Mouse (Mus musculus) midbrain, embryonic 14.5 days (tissue): ENCODE measurements at regions not wholly inside any gene's neighbourhood (a gene's known extent, or its start where the extent isn't known, plus 50 kb on each side); places are given as distances from the start of the nearest gene placed in this dataset.

ENCODE experiments used
- ATAC-seq: fragments of 200-750 bp; cut with Nextera tagmentation; 2 replicates; pipeline ENCODE4 v1.8.0; 2017; ENCODE audit warnings: moderate number of reproducible peaks, moderate library complexity; ENCODE audit not compliant: low FRiP score, low TSS enrichment
- DNase-seq: peaks from one replicate; pipeline ENCODE4 v3.0.0-alpha.2; 2015
- H3K27ac ChIP-seq: fragments of 300-500 bp; sonication (generic); replicated peaks from 2 replicates; pipeline ENCODE4 v1.5.1; 2014; ENCODE audit warnings: mild to moderate bottlenecking, low read depth, low read length, moderate library complexity
- H3K27me3 ChIP-seq: fragments of 300-500 bp; sonication (generic); 2 replicates; pipeline ENCODE4 v1.6.1; 2014; ENCODE audit warnings: low read length, control low read depth, mixed read lengths; ENCODE audit not compliant: control insufficient read depth, insufficient read depth
- H3K36me3 ChIP-seq: fragments of 300-500 bp; sonication (generic); 2 replicates; pipeline ENCODE4 v1.6.1; 2014; ENCODE audit warnings: low read length, control low read depth; ENCODE audit not compliant: control insufficient read depth, insufficient read depth
- H3K4me1 ChIP-seq: fragments of 300-500 bp; sonication (generic); 2 replicates; pipeline ENCODE4 v1.6.1; 2014; ENCODE audit warnings: mild to moderate bottlenecking, antibody characterized with exemption, low read length, control low read depth; ENCODE audit not compliant: control insufficient read depth, insufficient read depth
- H3K4me2 ChIP-seq: fragments of 300-500 bp; sonication (generic); 2 replicates; pipeline ENCODE4 v1.6.1; 2014; ENCODE audit warnings: mild to moderate bottlenecking, low read length, moderate library complexity
- H3K4me3 ChIP-seq: fragments of 300-500 bp; sonication (generic); replicated peaks from 2 replicates; pipeline ENCODE4 v1.5.1; 2014; ENCODE audit warnings: low read depth, low read length
- H3K9ac ChIP-seq: fragments of 300-500 bp; sonication (generic); replicated peaks from 2 replicates; pipeline ENCODE4 v1.6.1; 2014; ENCODE audit warnings: mild to moderate bottlenecking, low read length, moderate library complexity
- H3K9me3 ChIP-seq: fragments of 300-500 bp; sonication (generic); 2 replicates; pipeline ENCODE4 v1.6.1; 2016; ENCODE audit warnings: low read length, control low read depth, mixed read lengths; ENCODE audit not compliant: control insufficient read depth
- WGBS: fragments of 180-500 bp; shearing (Covaris S2); extraction: QIAGEN DNeasy Blood & Tissue Kit; methylation state at CpG from one replicate; pipeline ENCODE4 v1.1.7; 2014; 5-methylcytosine and 5-hydroxymethylcytosine counted together

GRCm38 (mm10) chr4:34337852-34338251 is 212.9 kb upstream of the Akirin2 start:
- ATAC-seq, result no peak
- H3K9me3 ChIP-seq, result no peaks in the 10 kb centered on the region
- no peaks in the 10 kb centered on the region for H3K36me3 ChIP-seq
- DNase-seq, result no peak
- H3K27me3 ChIP-seq, result no peaks in the 10 kb centered on the region
- H3K4me1 ChIP-seq, result peaks cover 9% of the 10 kb centered on the region
- no peak overlapping the region for H3K4me2 ChIP-seq
- WGBS, result 88% methylated on average over 13 of the region's 13 CpGs
- H3K27ac ChIP-seq, result peak overlapping the region; percentile 53
- H3K9ac ChIP-seq, result no peak overlapping the region
- no peak overlapping the region for H3K4me3 ChIP-seq

GRCm38 (mm10) chr4:34340057-34340456 is 210.7 kb upstream of the Akirin2 start:
- Histone ChIP-seq H3K27ac (no peak overlapping the region), H3K27me3 (no peaks in the 10 kb centered on the region), H3K4me2 (no peak overlapping the region), H3K4me1 (peaks cover 9% of the 10 kb centered on the region), H3K36me3 (no peaks in the 10 kb centered on the region), H3K9ac (no peak overlapping the region), H3K9me3 (no peaks in the 10 kb centered on the region), H3K4me3 (no peak overlapping the region)
- 93% methylated on average over 8 of the region's 8 CpGs for WGBS
- DNase-seq, result no peak
- no peak for ATAC-seq

- Histone ChIP-seq H3K27me3 (no peaks in the 10 kb centered on the region), H3K9me3 (no peaks in the 10 kb centered on the region), H3K36me3 (no peaks in the 10 kb centered on the region), H3K4me2 (no peak overlapping the region), H3K4me3 (no peak overlapping the region), H3K9ac (no peak overlapping the region), H3K4me1 (no peaks in the 10 kb centered on the region), H3K27ac (no peak overlapping the region; the same call in 1 of the 2 replicates)
- ATAC-seq (no peak), DNase-seq (peak; percentile 76)
- WGBS, result 63% methylated on average over 8 of the region's 8 CpGs
Measured at GRCm38 (mm10) chr4:34371281-34372032, 179.3 kb upstream of the Akirin2 start.

DNA sequence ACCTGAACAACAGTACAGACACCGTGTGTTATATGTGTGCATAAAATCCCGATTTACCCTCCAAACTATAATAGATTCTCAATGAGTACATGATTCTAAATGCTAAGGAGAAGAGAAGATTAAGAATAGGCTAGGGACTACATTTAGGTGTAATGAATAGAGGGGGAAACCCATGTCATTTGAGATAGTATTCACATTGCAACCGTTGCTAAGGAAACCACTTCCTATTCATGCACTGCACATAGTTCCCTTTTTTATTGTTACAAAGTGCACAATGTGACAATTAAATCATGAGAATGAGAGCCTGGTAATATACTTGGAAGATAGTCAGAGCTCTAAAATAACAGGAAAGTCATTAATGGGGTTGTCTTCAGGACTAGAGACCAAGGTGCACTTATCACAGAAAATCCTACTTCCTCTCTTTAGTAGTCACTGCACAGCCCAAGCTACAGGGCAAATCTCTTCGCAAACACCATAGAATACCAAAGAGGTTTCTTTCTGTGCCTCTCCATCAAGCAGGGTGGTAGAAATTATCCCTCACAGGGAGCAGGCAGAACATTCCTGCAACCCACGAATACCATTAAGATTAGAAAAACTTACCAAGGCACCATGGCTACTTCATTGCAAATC is 164.3 kb upstream of the Akirin2 start:
- Histone ChIP-seq H3K27ac (no peak overlapping the region), H3K4me3 (no peak overlapping the region), H3K4me2 (no peak overlapping the region), H3K27me3 (no peaks in the 10 kb centered on the region), H3K9me3 (no peaks in the 10 kb centered on the region), H3K4me1 (no peaks in the 10 kb centered on the region), H3K9ac (no peak overlapping the region), H3K36me3 (no peaks in the 10 kb centered on the region)
- 59% methylated on average over 5 of the region's 5 CpGs for WGBS
- no peak for ATAC-seq
- peak; percentile 40 for DNase-seq

GRCm38 (mm10) chr4:34391499-34391898 is 159.2 kb upstream of the Akirin2 start:
- H3K27ac ChIP-seq, result no peak overlapping the region
- no peak overlapping the region for H3K9ac ChIP-seq
- DNase-seq (peak; percentile 13), ATAC-seq (no peak)
- no peaks in the 10 kb centered on the region for H3K9me3 ChIP-seq
- no peaks in the 10 kb centered on the region for H3K4me1 ChIP-seq
- H3K4me2 ChIP-seq, result no peak overlapping the region
- 92% methylated on average over 5 of the region's 5 CpGs for WGBS
- H3K27me3 ChIP-seq, result no peaks in the 10 kb centered on the region
- H3K4me3 ChIP-seq, result no peak overlapping the region
- no peaks in the 10 kb centered on the region for H3K36me3 ChIP-seq

- no peaks in the 10 kb centered on the region for H3K27me3 ChIP-seq
- H3K4me1 ChIP-seq, result no peaks in the 10 kb centered on the region
- no peak overlapping the region for H3K4me3 ChIP-seq
- ATAC-seq (no peak), DNase-seq (no peak)
- WGBS, result 88% methylated on average over 2 of the region's 2 CpGs
- no peaks in the 10 kb centered on the region for H3K36me3 ChIP-seq
- no peaks in the 10 kb centered on the region for H3K9me3 ChIP-seq
- H3K27ac ChIP-seq, result no peak overlapping the region
- no peak overlapping the region for H3K9ac ChIP-seq
- no peak overlapping the region for H3K4me2 ChIP-seq
Measured at GRCm38 (mm10) chr4:34403061-34403460, 147.7 kb upstream of the Akirin2 start.

DNA sequence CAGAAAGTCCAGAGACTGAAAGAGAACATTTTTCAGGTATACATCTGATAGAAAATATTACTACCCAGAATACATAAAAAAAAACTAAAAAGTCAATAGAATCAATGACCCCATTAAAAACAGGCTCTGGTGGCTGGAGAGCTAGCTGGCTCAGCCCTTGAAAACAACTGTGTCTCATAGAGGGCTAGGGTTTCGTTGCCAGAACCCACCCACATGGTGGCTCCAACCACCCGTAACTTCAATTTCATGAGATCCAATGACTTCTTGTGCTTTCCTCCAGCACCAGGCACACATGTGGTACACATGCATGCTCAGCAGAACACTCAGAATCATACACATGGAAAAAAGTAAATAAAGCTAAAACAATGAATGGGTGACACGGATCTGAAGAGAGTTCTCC is 143.6 kb upstream of the Akirin2 start:
- Histone ChIP-seq H3K4me1 (no peaks in the 10 kb centered on the region), H3K4me2 (no peak overlapping the region), H3K27me3 (no peaks in the 10 kb centered on the region), H3K27ac (no peak overlapping the region), H3K36me3 (no peaks in the 10 kb centered on the region), H3K9ac (no peak overlapping the region), H3K9me3 (no peaks in the 10 kb centered on the region), H3K4me3 (no peak overlapping the region)
- 94% methylated on average over 3 of the region's 3 CpGs for WGBS
- ATAC-seq (no peak), DNase-seq (no peak)

DNA sequence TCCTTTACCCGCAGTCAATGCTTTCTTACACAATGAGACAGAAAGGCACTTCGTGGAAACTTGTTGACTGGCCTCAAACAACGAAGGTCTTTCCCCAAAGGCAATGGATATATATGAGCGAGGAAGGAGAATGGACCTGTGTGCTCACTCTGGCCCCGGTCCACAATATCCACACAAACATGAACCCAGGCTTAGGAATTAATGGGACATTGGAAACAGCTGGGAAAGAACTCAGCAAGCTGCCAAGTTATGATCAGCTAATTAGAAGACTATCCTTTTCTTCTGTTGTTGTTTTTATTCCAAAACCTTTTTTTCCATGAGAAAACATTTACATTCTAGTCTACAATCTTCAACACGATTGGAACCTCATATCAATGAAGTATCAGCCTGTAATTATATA is 129.8 kb upstream of the Akirin2 start:
- no peak overlapping the region for H3K4me2 ChIP-seq
- ATAC-seq (no peak), DNase-seq (no peak)
- H3K36me3 ChIP-seq, result no peaks in the 10 kb centered on the region
- 86% methylated on average over 6 of the region's 6 CpGs for WGBS
- no peaks in the 10 kb centered on the region for H3K27me3 ChIP-seq
- no peaks in the 10 kb centered on the region for H3K4me1 ChIP-seq
- no peaks in the 10 kb centered on the region for H3K9me3 ChIP-seq
- H3K9ac ChIP-seq, result no peak overlapping the region
- no peak overlapping the region for H3K27ac ChIP-seq
- no peak overlapping the region for H3K4me3 ChIP-seq

GRCm38 (mm10) chr4:34424131-34424646 is 126.5 kb upstream of the Akirin2 start:
- H3K4me3 ChIP-seq, result no peak overlapping the region
- H3K4me1 ChIP-seq, result no peaks in the 10 kb centered on the region
- whole genome bisulfite sequencing, result 76% methylated on average over 2 of the region's 2 CpGs
- H3K9ac ChIP-seq, result no peak overlapping the region
- DNase-seq (no peak), ATAC-seq (no peak)
- no peak overlapping the region for H3K4me2 ChIP-seq
- H3K27ac ChIP-seq, result no peak overlapping the region
- H3K9me3 ChIP-seq, result no peaks in the 10 kb centered on the region
- no peaks in the 10 kb centered on the region for H3K27me3 ChIP-seq
- no peaks in the 10 kb centered on the region for H3K36me3 ChIP-seq
